Mouse (Mus musculus) midbrain, embryonic 12.5 days (tissue): ENCODE data around the gene Cd53. TPM values are rescaled to one million over a fixed set of nuclear protein-coding genes. Genes with fewer than 3 reads are reported as not detected.

ENCODE experiments used
- ATAC-seq: fragments of 200-750 bp; cut with Nextera tagmentation; 2 replicates; pipeline ENCODE4 v1.8.0; 2017; ENCODE audit warnings: low read depth, moderate TSS enrichment, moderate library complexity; ENCODE audit not compliant: low FRiP score
- H3K27ac ChIP-seq: fragments of 300-500 bp; sonication (generic); replicated peaks from 2 replicates; pipeline ENCODE4 v1.5.1; 2016; ENCODE audit warnings: mild to moderate bottlenecking
- H3K27me3 ChIP-seq: fragments of 300-500 bp; sonication (generic); 2 replicates; pipeline ENCODE4 v1.6.1; 2016; ENCODE audit warnings: mild to moderate bottlenecking
- H3K36me3 ChIP-seq: fragments of 300-500 bp; sonication (generic); 2 replicates; pipeline ENCODE4 v1.6.1; 2016
- H3K4me1 ChIP-seq: fragments of 300-500 bp; sonication (generic); 2 replicates; pipeline ENCODE4 v1.6.1; 2016
- H3K4me2 ChIP-seq: fragments of 300-500 bp; sonication (generic); replicated peaks from 2 replicates; pipeline ENCODE4 v1.6.1; 2016; ENCODE audit warnings: mild to moderate bottlenecking, moderate library complexity
- H3K4me3 ChIP-seq: fragments of 300-500 bp; sonication (generic); 2 replicates; pipeline ENCODE4 v1.5.1; 2016; ENCODE audit warnings: mild to moderate bottlenecking
- H3K9ac ChIP-seq: fragments of 300-500 bp; sonication (generic); replicated peaks from 2 replicates; pipeline ENCODE4 v1.6.1; 2016; ENCODE audit warnings: mild to moderate bottlenecking, moderate library complexity
- H3K9me3 ChIP-seq: fragments of 300-500 bp; sonication (generic); 2 replicates; pipeline ENCODE4 v1.6.1; 2016; ENCODE audit warnings: mild to moderate bottlenecking
- WGBS: fragments of 180-500 bp; shearing (Covaris S2); methylation state at CpG from one replicate; pipeline ENCODE4 v1.1.7; 2016; 5-methylcytosine and 5-hydroxymethylcytosine counted together
- polyA plus RNA-seq: library from polyadenylated mRNA; unstranded; fragments of >200 nt; fragmentation: Nextera tagmentation; extraction: Ambion mirVana; gene quantifications from 2 replicates; pipeline ENCODE4 v1.2.1, GENCODE M21; 2016

Cd53 gene
- 3.6 and 4.4 TPM in 2 replicates for polyA plus RNA-seq

DNA sequence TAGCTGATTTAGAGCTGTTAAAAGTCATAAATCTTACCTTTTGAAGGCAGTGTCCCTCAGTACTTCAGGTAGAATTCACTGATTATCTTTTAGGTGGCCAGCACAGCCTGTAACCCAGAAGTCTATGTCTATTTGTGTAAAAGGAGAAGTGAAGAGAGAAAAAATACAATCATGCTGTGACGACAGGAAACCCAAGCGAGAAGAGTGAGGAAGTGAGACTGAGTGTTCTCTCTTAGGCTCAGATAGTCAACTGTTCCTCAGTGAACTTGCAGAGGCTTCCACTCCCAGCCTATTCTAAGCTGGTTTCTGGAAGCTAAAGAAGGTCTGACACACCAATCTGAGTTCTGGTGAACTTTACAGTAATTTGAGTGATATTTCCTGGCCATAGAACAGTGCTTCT, at the start of gene Cd53:
TSS of gene Cd53 (minus strand) at position 220 of the 400 bp plus-strand sequence.
- H3K4me1 ChIP-seq: no peaks in the 10 kb centered on the region
- no peak for ATAC-seq
- WGBS: 91% methylated on average over 2 of the region's 2 CpGs

DNA sequence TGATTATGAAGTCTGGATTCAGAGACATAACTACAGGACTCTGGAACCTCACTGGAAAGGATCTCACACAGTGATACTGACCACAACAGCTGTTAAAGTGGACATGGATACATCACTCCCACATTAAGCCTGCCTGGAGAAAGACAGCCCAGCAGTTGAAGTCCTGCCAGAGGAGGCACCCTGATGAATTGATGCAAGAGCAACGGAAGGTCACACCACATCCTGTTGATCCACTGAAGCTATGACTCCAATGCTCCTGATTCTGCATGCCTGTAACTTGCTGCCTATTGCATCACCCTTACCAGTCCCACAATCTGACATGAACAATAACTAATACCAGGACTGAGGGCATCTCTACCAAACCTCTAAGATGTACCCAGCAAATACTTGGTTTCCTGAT, 42.2 kb upstream of the Cd53 start:
- Histone ChIP-seq H3K9ac (no peak overlapping the region), H3K27ac (no peak overlapping the region), H3K4me2 (no peak overlapping the region), H3K27me3 (no peaks in the 10 kb centered on the region), H3K4me1 (no peaks in the 10 kb centered on the region), H3K4me3 (no peak overlapping the region), H3K9me3 (peaks cover 7% of the 10 kb centered on the region; the same call in 1 of the 2 replicates), H3K36me3 (no peaks in the 10 kb centered on the region)
- 79% methylated on average over 1 of the region's 1 CpGs for WGBS
- ATAC-seq: no peak

More for the DNA sequence above, at the start of gene Cd53:
- no peaks in the 10 kb centered on the region for H3K9me3 ChIP-seq
- no peaks in the 10 kb centered on the region for H3K27me3 ChIP-seq
- no peak within 1 kb of the TSS for H3K4me2 ChIP-seq
- H3K36me3 ChIP-seq: no peaks in the 10 kb centered on the region
- H3K4me3 ChIP-seq: no peak within 1 kb of the TSS
- no peak within 1 kb of the TSS for H3K27ac ChIP-seq
- H3K9ac ChIP-seq: no peak within 1 kb of the TSS

GRCm38 (mm10) chr3:106826187-106826586, 36.2 kb upstream of the Cd53 start, which contains the start of gene Olfr266:
Gene Olfr266, minus strand, starts transcription at chr3:106826287.
- Histone ChIP-seq H3K36me3 (no peaks in the 10 kb centered on the region), H3K27ac (no peak within 1 kb of the TSS), H3K4me2 (no peak within 1 kb of the TSS), H3K9me3 (0 out of 2 replicates have a peak, but pooled peaks cover 6% of the 10 kb centered on the region), H3K4me3 (no peak within 1 kb of the TSS), H3K9ac (no peak within 1 kb of the TSS), H3K4me1 (no peaks in the 10 kb centered on the region), H3K27me3 (no peaks in the 10 kb centered on the region)
- 80% methylated on average over 1 of the region's 1 CpGs for WGBS
- no peak for ATAC-seq

GRCm38 (mm10) chr3:106817676-106818075, 27.7 kb upstream of the Cd53 start:
- Histone ChIP-seq H3K4me1 (no peaks in the 10 kb centered on the region), H3K4me3 (no peak overlapping the region), H3K4me2 (no peak overlapping the region), H3K27ac (no peak overlapping the region), H3K27me3 (no peaks in the 10 kb centered on the region), H3K36me3 (no peaks in the 10 kb centered on the region), H3K9ac (no peak overlapping the region), H3K9me3 (0 out of 2 replicates have a peak, but pooled peaks cover 3% of the 10 kb centered on the region)
- 75% methylated on average over 2 of the region's 2 CpGs for WGBS
- no peak for ATAC-seq

DNA sequence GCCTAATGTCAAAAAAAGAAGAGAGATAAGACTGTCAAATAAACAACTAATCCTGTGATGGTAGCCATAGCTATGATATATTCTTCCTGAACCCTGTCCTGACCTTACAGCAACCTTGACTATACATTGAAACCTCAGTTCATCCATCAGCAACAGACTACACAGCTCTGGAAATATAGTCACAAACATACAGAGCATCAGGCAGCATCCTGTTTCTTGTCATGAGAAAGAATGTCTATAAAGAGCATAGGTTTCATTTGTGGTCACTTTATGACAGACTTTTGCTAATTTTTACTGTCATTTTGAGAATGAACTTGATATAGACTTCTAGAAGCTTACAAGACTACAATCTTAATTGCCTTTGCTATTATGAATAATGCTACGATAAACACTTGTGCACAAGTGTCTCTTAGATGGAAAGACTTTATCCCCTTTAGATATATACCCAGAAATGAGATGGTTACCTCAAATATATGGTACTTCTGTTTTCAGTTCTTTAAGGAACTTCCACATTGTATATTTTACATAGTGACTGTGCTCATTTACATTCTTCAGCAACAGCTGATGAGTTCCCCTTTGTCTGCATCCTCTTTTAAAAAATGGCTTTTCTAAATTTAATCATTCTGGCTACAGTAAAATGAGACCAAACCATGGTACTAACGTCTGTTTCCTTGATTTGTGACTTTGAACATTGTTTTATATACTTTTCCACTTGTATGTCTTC, 19.2 kb upstream of the Cd53 start:
- Histone ChIP-seq H3K4me1 (no peaks in the 10 kb centered on the region), H3K4me3 (no peak overlapping the region), H3K27me3 (no peaks in the 10 kb centered on the region), H3K9ac (no peak overlapping the region), H3K36me3 (no peaks in the 10 kb centered on the region), H3K4me2 (no peak overlapping the region), H3K27ac (no peak overlapping the region), H3K9me3 (0 out of 2 replicates have a peak, but pooled peaks cover 2% of the 10 kb centered on the region)
- no peak for ATAC-seq
- WGBS: 71% methylated on average over 2 of the region's 2 CpGs

DNA sequence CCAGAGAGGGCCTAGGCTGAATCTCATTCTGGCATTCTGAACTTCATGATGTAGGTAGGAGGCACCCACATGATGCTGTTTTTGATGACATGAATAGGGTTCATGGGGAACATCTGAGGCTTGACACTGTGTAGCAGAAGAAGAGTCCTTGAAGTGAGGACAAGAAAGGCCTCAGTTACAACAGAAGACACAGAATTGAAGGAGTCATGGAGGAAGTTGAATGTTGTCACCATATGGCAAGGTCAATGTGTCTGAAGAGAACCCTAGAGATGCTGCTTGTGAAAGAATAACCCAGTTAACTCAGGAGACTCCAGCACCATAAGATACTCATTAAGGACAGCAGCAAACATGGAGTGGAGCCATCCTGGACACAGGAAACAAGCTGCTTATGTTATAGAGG, 8.1 kb upstream of the Cd53 start:
- no peak overlapping the region for H3K4me3 ChIP-seq
- H3K36me3 ChIP-seq: no peaks in the 10 kb centered on the region
- no peaks in the 10 kb centered on the region for H3K27me3 ChIP-seq
- no peaks in the 10 kb centered on the region for H3K4me1 ChIP-seq
- no peak overlapping the region for H3K4me2 ChIP-seq
- H3K9ac ChIP-seq: no peak overlapping the region
- ATAC-seq: no peak
- 0 out of 2 replicates have a peak, but pooled peaks cover 2% of the 10 kb centered on the region for H3K9me3 ChIP-seq
- H3K27ac ChIP-seq: no peak overlapping the region

- H3K4me3 ChIP-seq: no peak overlapping the region
- no peak for ATAC-seq
- H3K4me2 ChIP-seq: no peak overlapping the region
- no peak overlapping the region for H3K9ac ChIP-seq
- H3K9me3 ChIP-seq: no peaks in the 10 kb centered on the region
- H3K4me1 ChIP-seq: no peaks in the 10 kb centered on the region
- H3K27ac ChIP-seq: no peak overlapping the region
- no peaks in the 10 kb centered on the region for H3K27me3 ChIP-seq
- 57% methylated on average over 2 of the region's 2 CpGs for WGBS
- no peaks in the 10 kb centered on the region for H3K36me3 ChIP-seq
Measured at GRCm38 (mm10) chr3:106788440-106788887, 1.5 kb downstream of the Cd53 start.

- Histone ChIP-seq H3K27ac (no peak overlapping the region), H3K9me3 (no peaks in the 10 kb centered on the region), H3K9ac (no peak overlapping the region), H3K4me3 (no peak overlapping the region), H3K36me3 (no peaks in the 10 kb centered on the region), H3K4me2 (no peak overlapping the region), H3K27me3 (no peaks in the 10 kb centered on the region), H3K4me1 (no peaks in the 10 kb centered on the region)
- no peak for ATAC-seq
Measured at GRCm38 (mm10) chr3:106787972-106788371, 2.0 kb downstream of the Cd53 start.

GRCm38 (mm10) chr3:106785130-106785529, 4.8 kb downstream of the Cd53 start:
- no peaks in the 10 kb centered on the region for H3K4me1 ChIP-seq
- H3K9ac ChIP-seq: no peak overlapping the region
- 81% methylated on average over 3 of the region's 3 CpGs for WGBS
- H3K27me3 ChIP-seq: no peaks in the 10 kb centered on the region
- no peaks in the 10 kb centered on the region for H3K9me3 ChIP-seq
- H3K36me3 ChIP-seq: no peaks in the 10 kb centered on the region
- H3K4me3 ChIP-seq: no peak overlapping the region
- H3K4me2 ChIP-seq: no peak overlapping the region
- H3K27ac ChIP-seq: no peak overlapping the region
- ATAC-seq: no peak

- H3K27ac ChIP-seq: no peak overlapping the region
- no peaks in the 10 kb centered on the region for H3K27me3 ChIP-seq
- no peak overlapping the region for H3K9ac ChIP-seq
- H3K9me3 ChIP-seq: peaks cover 2% of the 10 kb centered on the region; the same call in 1 of the 2 replicates
- WGBS: 79% methylated on average over 1 of the region's 1 CpGs
- H3K4me1 ChIP-seq: no peaks in the 10 kb centered on the region
- H3K4me3 ChIP-seq: no peak overlapping the region
- H3K4me2 ChIP-seq: no peak overlapping the region
- H3K36me3 ChIP-seq: no peaks in the 10 kb centered on the region
- no peak for ATAC-seq
Measured at GRCm38 (mm10) chr3:106771834-106772233, 18.1 kb downstream of the Cd53 start.

DNA sequence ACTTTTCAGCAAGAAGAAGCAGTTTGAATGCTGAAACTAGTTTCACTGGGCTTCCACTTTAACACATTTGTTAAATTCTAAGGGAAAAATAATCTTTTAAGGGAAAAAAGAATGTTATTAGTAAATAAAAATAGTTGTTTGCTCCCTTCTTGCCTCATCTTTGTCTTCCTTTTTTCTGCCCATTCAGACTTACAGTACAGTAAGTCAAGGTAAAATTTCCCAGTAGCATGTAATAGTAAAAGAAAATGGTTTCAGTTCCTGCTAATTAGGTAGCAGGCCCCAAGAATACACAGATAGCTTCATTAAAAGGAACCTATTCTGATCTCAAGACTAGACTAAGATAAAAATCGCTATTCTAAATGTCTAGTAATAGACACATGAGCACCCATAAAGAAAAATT, 34.1 kb downstream of the Cd53 start:
- no peak overlapping the region for H3K4me3 ChIP-seq
- H3K27me3 ChIP-seq: no peaks in the 10 kb centered on the region
- no peak overlapping the region for H3K9ac ChIP-seq
- WGBS: 61% methylated on average over 1 of the region's 1 CpGs
- H3K9me3 ChIP-seq: 0 out of 2 replicates have a peak, but pooled peaks cover 2% of the 10 kb centered on the region
- no peaks in the 10 kb centered on the region for H3K36me3 ChIP-seq
- ATAC-seq: no peak
- H3K27ac ChIP-seq: no peak overlapping the region
- no peak overlapping the region for H3K4me2 ChIP-seq
- H3K4me1 ChIP-seq: no peaks in the 10 kb centered on the region

GRCm38 (mm10) chr3:106722028-106722945, 67.7 kb downstream of the Cd53 start:
- H3K27ac ChIP-seq: peak overlapping the region; percentile 85
- peak; percentile 94 for ATAC-seq
- peak overlapping the region; percentile 60 for H3K9ac ChIP-seq
- no peaks in the 10 kb centered on the region for H3K36me3 ChIP-seq
- H3K9me3 ChIP-seq: peaks cover 4% of the 10 kb centered on the region
- peak overlapping the region; percentile 65 for H3K4me3 ChIP-seq
- H3K4me1 ChIP-seq: 0 out of 2 replicates have a peak, but pooled peaks cover 4% of the 10 kb centered on the region
- H3K27me3 ChIP-seq: no peaks in the 10 kb centered on the region
- WGBS: 4% methylated on average over 33 of the region's 33 CpGs
- peak overlapping the region; percentile 59 for H3K4me2 ChIP-seq
